Mouse (Mus musculus) adrenal gland, adult (tissue): Measurements from ENCODE around the gene Angptl6.

Experiments
- DNase-seq, 2 experiments: peaks; one replicate each; pipeline ENCODE4 v3.0.0; 2022 to 2023; ENCODE audit warnings: low spot score in 1 of 2; ENCODE audit not compliant: inconsistent age in 2 of 2

Gene Angptl6

DNA sequence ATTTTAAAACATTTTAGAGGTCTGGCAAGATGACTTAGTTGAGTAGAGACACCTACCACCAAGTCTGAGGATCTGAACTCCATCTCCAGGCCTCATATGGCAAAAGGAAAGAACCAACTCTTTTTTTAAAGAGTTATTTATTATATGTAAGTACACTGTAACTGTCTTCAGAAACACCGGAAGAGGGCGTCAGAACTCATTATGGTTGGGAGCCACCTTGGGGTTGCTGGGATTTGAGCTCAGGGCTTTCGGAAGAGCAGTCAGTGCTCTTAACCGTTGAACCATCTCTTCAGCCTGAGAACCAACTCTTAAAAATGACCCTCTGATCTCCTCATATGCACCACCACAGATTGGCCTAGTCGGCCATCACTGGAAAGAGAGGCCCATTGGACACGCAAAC is 7.7 kb upstream of the Angptl6 start:
- no peak for DNase-seq

- no peak for DNase-seq
These were observed 7.0 kb upstream of the Angptl6 start for GRCm38 (mm10) chr9:20886563-20886962.

DNA sequence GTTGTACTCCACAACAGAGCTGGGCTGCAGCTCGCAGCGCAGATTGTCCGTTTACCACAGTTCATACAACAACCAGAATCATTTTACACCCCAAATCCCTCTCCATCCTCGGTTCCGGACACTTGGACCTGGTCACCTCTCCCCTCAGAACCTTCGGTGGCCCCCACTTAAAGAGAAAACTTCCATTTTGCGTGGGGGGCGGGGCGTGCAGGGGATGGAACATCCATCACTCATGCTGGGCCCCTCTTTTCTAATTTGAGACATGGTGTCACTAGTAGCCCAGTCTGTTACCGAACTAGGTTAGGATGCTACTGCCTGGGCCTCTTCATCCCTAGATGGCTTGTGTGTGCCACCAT is 839 bp downstream of the Angptl6 start:
- DNase-seq = no peak

DNA sequence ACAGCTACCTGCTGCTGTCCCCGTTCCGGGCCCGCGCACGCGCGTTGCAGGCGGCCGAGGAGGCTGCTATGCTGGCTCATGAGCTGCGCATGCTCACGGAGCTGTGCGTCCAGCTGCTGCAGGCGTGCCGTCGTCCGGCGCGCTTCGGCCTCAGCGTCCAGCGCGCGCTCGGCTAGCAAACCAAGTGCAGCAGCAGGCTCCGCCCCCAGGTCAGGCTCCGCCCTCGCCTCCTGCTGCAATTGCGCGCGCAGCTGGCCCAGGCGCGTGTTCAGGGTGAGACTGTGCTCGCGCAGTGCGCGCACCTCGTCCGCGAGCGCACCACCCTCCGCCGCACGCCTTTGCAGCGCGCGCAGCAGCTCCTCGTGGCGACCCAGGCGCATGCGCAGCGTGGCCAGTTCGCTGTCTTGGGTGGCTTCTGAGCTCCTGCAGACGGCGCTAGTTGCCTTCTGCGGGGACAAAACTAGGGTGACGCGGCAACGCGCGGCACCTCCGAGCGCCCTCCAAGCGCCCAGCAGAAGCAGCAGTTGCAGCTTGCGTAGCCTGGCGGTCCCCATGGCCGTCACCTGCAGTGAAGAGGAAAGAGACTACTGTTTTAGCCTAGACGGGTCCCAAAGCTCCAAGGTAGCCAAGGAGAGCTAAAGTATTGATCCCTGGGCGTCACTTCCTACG is 1.4 kb downstream of the Angptl6 start:
- DNase-seq = peak; percentile 100

GRCm38 (mm10) chr9:20877118-20878040 is 2.1 kb downstream of the Angptl6 start:
- DNase-seq = no peak

DNA sequence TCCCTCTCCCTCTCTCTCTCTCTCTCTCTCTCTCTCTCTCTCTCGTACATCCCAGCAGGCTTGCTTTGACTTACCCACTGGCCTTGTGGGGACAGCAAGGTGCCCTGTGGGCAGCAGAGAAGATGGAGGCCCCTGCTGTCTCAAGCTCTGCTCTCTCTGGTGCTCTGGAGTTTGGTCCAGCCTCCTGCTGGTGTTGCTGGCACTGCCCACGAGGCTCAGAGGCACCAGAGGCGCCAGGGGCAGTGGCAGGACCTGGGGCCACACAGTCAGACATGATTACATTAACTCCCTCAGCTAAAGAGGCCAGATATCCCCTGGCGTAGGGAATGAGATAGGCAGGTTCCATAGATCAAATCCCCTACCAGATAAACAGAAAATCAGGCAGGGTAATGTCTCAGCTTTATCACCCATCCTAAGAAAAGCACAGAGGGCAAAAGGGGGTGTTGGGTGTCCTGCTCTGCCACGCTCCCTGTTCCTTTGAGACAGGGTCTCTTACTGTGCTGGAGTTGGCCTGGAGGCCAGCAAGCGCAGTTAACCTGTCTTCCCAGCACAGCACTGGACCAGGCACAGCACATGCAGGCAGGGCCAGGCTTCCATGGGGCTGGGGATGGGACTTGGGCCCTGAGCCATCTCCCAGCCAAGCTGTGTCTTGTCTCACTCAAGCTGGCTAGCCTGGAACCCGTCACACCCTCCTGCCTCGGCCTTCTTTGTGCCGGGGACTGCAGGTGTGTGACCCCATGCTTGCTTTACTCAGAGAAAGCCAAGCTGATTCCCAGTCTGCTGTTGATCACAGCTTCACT is 3.0 kb downstream of the Angptl6 start:
- peak; percentile 44 to 58 for DNase-seq

DNA sequence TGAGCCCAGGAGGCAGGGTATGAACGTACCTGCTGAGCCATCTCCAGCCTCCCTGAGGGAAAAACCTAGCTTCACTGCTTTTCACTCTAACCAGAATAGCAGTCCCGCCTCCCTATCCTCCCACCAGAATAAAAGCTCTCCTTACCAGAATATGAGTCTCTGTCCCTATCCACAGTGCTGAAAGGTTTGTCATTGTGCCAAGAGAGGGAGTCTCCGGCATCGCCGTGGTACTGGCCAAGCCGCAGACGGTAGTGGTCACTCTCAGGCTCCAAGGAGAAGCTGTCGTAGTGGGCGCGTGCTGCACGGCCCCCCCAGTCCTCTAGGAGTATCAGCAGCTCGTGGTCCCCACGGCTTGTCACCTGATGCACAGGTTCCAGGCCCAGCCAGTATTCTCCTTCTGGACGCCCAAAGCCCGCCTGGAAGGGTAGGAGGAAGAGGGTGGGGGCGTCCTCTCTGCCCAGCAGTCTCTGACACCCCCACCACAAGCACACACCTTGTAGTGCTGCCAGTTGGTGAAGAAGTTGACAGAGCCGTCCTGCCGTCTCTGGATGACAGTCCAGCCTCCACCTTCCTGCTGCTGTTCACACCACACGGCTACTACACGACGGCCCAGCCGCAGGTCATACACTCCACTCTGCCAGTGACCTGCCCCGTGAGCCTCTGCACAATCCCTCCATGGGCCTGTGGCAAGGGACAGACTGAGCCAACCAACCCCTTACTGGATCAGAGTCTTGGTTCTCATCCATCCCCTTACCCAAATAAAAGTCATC is 4.3 kb downstream of the Angptl6 start:
- peak; percentile 34 to 47 for DNase-seq

- DNase-seq = no peak
These were observed 6.0 kb downstream of the Angptl6 start for GRCm38 (mm10) chr9:20873521-20873920.

- no peak for DNase-seq
These were observed 6.5 kb downstream of the Angptl6 start for GRCm38 (mm10) chr9:20872991-20873390.

GRCm38 (mm10) chr9:20870211-20871173 is 9.0 kb downstream of the Angptl6 start:
- peak in 1 of 2 experiments; percentile 26 for DNase-seq

GRCm38 (mm10) chr9:20869246-20869645 is 10.3 kb downstream of the Angptl6 start:
- peak; percentile 40 to 73 for DNase-seq

- DNase-seq = peak; percentile 77 to 86
These were observed 11.0 kb downstream of the Angptl6 start, which contains the start of gene A230050P20Rik for GRCm38 (mm10) chr9:20868448-20869001. Gene A230050P20Rik, plus strand, starts transcription at chr9:20868642.

- no peak for DNase-seq
These were observed 12.6 kb downstream of the Angptl6 start for GRCm38 (mm10) chr9:20866879-20867278.

GRCm38 (mm10) chr9:20862225-20862624 is 17.3 kb downstream of the Angptl6 start:
- no peak for DNase-seq

GRCm38 (mm10) chr9:20861821-20862220 is 17.7 kb downstream of the Angptl6 start:
- peak in 1 of 2 experiments; percentile 61 for DNase-seq

- no peak for DNase-seq
These were observed 19.6 kb downstream of the Angptl6 start for GRCm38 (mm10) chr9:20859926-20860325.

GRCm38 (mm10) chr9:20857131-20857530 is 22.4 kb downstream of the Angptl6 start:
- peak; percentile 32 to 79 for DNase-seq

- DNase-seq = no peak
These were observed 29.3 kb downstream of the Angptl6 start for GRCm38 (mm10) chr9:20850179-20850578.

DNA sequence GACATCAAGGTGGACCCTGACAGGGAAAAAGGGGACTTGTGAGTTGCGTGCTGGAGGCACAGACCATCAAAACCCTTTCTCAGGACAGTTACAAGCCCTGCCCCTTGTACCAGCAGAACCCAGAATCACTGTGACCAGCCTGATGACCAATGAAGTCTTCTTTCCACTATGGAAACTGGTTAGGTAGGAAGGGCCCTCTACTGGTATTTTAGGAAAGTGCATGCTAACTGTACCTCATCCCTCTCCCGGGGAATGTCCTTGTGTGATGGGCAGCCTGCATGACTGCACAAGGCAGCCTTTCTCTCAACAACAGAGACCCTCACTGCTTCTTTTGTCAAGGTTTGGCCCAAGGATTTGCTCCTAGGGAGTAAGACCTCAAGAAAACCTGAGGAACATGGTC is 36.9 kb downstream of the Angptl6 start:
- DNase-seq = peak in 1 of 2 experiments; percentile 79
